Mouse (Mus musculus) NIH3T3 (cell line): Measurements from ENCODE around the gene Immp2l.
"Not testable (repeated sequence)": the region's sequence is repeated elsewhere in the genome, so short reads cannot be mapped to it uniquely, and the experiment has no call there.

Experiments used
- DNase-seq: peaks from one replicate; pipeline ENCODE4 v3.0.0-alpha.2; 2012; ENCODE audit warnings: low read depth

Gene Immp2l

DNA sequence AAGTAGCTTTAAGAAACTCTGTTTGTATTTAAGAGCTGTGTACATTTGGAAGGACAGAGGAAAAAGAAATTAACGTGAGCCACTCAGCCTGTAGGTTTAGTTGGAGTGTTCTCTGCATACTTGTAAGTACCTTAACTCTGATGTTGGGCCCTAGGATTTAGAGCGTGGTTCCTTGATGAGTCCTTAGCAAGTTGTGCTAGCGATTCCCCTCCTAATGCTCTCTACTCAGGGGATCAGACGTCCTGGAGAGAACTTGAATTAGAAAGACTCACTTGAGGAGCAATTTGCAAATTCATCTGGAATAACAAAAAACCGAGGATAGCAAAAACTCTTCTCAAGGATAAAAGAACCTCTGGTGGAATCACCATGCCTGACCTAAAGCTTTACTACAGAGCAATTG lies 835.8 kb downstream of the Immp2l start:
- not testable (repeated sequence) for DNase-seq

GRCm38 (mm10) chr12:41868317-41868716 lies 844.4 kb downstream of the Immp2l start:
- no peak for DNase-seq

DNA sequence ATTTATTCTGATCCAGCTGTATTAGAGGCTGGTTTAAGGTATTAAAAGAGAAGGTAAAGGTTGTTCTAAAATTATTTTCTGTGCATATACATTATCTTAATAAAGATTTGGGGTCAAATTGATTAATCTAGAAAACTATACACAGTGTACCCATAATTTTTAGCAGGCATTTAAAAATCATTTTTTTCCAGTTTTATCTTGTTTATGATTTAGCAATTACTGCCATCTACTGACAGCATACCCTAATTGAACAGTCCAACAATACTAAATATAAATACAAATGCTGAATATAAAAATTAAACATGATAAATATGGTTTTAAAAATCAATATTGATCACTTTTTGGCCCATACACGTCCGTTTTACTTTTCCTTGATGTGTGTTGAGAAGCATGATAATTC lies 850.1 kb downstream of the Immp2l start:
- no peak for DNase-seq

GRCm38 (mm10) chr12:41877292-41877959 lies 853.5 kb downstream of the Immp2l start:
- DNase-seq = no peak

DNA sequence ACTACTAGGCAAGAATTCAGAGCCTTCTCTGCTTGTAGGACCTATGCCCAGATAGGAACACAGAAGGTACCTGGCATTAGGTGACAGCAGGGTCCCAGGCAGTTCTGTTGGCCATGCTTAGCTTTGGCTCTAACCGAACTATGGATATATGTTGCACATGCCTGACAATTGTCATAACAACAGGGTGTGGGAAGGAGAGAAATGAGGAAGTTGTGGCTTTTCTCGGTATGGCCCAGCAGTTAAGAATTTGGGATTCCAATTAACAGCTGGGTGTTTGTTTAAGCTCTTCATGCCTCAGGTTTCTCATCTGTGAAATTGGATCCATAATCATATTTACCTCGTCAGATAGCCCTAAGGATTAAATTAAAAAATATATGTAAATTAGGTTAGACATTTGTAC lies 854.6 kb downstream of the Immp2l start:
- no peak for DNase-seq

- DNase-seq = no peak
Measured at GRCm38 (mm10) chr12:41878972-41879371, 855.1 kb downstream of the Immp2l start.

DNA sequence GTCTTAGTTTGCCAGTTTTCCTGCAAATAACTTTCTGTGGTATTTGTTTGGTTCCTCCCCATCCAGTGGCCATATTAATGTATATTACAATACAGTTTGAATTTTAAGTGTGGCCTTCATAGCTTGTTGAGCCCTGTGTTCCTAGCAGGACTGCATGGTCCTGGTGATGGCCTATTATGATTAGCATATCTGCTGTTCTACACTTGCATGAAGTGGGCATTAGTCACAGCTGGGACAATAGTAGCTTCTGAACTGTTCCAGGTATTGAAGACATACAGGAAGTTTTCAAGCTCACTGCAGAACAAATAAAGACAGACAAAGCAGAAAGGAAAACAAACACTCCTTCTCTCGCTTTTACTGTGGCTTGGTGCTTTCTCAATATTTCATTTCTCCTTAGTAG lies 855.5 kb downstream of the Immp2l start:
- no peak for DNase-seq

DNA sequence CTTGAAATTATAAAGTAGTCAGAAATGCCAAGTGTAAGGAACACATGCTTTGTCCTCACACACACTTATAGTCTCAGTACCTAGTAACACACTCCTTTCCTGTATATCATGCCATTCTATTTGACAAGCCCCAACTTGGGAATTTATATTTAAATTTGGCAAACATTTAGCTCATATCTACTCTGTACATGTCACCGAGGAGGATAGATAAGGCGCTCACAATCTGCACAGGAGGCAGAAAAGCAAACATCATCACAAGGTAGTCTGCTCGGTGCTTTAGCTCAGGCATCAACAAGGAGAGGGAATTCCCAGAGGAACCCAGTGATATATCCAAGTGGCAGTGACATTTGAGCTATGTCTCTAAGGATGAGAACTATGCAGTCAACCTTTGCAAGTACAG lies 856.9 kb downstream of the Immp2l start:
- no peak for DNase-seq

- DNase-seq = peak; percentile 57
Measured at GRCm38 (mm10) chr12:41908011-41908410, 884.1 kb downstream of the Immp2l start.

- no peak for DNase-seq
Measured at GRCm38 (mm10) chr12:41911626-41912025, 887.7 kb downstream of the Immp2l start.

DNA sequence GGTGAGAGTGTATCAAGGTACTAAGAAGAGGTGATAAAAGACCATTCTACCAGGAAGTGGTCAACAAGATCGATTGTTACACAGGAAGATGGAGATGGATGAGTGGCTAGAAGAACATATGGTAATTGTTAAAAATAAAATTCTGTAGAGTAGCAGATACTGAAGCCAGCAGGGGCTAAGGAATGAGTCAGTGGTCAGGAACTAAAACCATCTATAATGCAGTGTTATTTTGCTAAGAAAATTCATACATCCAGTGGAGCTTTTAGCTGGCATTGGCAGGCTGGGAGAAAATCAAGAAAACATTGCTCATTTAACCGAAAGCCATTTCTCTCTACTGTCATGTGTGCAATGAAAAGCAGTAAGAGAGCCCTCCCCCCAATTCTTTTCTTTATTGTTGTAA lies 913.9 kb downstream of the Immp2l start:
- DNase-seq = peak; percentile 74

DNA sequence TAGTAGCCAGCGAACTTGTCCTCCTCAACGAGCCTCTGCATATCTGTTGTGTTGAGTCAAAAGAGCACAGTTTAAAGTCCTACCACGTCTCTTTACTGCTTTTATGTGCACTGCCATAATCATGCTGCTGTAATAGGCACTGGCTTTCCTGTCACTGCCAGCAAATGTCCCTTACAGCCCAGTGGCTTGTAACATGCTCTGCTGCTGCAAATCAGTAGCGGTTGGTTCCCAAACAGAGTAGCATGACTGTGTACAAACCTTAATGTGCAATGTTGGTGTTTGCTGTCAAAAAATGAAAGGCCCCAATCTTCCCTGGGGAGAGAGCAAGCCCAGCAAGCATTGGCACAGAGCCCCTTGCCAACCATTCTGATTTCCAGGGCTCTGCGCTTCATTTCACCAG lies 918.0 kb downstream of the Immp2l start:
- DNase-seq = no peak

GRCm38 (mm10) chr12:41944079-41944672 lies 920.3 kb downstream of the Immp2l start:
- no peak for DNase-seq

- DNase-seq = peak; percentile 87
Measured at GRCm38 (mm10) chr12:41946536-41946935, 922.6 kb downstream of the Immp2l start.

DNA sequence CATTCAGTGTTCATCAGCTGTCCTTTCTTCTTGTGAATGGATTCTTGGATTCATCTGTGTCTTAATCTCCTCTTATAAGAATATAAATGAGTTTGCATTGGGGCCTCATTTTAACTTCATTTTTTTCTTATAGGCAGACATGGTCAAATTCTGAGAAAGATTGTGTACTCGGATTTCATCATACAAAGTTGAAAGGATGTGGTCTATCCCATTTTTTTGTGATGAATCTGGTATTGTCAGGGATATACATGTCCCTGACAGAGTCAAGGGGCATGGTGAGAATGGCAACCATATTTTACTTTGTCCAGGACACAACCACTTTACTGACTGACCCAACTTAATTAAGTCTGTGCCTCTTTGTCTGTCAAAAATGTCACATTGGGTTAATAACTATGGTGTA lies 925.5 kb downstream of the Immp2l start:
- no peak for DNase-seq

DNA sequence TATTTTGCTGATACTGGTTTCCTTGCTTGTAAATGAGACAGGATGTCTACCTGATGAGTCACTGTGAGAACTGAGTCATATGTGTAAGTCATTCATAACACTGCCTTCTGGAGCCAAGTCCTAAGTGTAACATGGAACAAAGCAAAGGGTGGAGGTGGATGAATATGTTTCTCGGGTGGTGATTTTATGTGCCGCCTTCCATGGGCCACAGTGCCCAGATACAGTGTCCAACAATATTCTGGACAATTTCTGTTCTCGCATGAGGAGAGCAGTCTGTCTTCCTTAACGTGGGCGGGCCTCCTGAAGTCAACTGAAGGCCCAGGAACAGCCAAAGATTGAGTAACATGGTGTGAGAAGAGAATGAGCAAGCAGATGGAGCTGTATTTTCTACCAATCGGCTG lies 926.0 kb downstream of the Immp2l start:
- peak; percentile 85 for DNase-seq

- DNase-seq = peak; percentile 49
Measured at GRCm38 (mm10) chr12:41950726-41951125, 926.8 kb downstream of the Immp2l start.

DNA sequence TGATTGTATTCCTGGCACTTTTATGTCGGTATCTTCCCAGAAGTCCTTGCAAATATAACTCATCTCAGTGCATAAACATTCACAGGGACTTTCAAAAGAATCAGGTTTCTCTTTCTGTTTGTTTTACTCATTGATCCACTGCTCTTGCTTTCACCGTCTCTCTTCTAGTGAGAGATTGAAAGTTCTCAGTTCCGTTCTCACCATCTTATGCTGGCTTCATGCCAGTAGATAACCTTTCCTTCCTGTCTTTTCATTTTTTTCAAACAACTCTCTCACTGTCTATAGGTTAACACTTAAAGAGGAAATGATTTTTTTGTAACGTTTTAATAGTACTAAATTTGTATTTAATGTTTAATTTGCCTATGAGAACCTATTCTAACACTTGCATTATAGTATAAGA lies 937.1 kb downstream of the Immp2l start:
- no peak for DNase-seq

- DNase-seq = no peak
Measured at GRCm38 (mm10) chr12:41991408-41991807, 967.5 kb downstream of the Immp2l start.
